Mouse (Mus musculus): ENCODE results near the gene Rab14.

The Rab14 gene

GRCm38 (mm10) chr2:35200898-35201668 is at the start of gene Rab14:
TSS of gene Rab14 (minus strand) at chr2:35201120.
- peak; percentile 100 for DNase-seq

GRCm38 (mm10) chr2:35247763-35248162 is 46.8 kb upstream of the Rab14 start:
- no peak for DNase-seq

GRCm38 (mm10) chr2:35244241-35244640 is 43.3 kb upstream of the Rab14 start:
- no peak for DNase-seq

GRCm38 (mm10) chr2:35235021-35235420 is 34.1 kb upstream of the Rab14 start:
- DNase-seq, result no peak

GRCm38 (mm10) chr2:35233898-35234297 is 33.0 kb upstream of the Rab14 start:
- no peak for DNase-seq

GRCm38 (mm10) chr2:35232595-35233445 is 31.9 kb upstream of the Rab14 start:
- DNase-seq, result no peak

GRCm38 (mm10) chr2:35231871-35232270 is 31.0 kb upstream of the Rab14 start:
- no peak for DNase-seq

GRCm38 (mm10) chr2:35230215-35230614 is 29.3 kb upstream of the Rab14 start:
- DNase-seq, result no peak

GRCm38 (mm10) chr2:35228145-35228544 is 27.2 kb upstream of the Rab14 start:
- DNase-seq, result no peak

- no peak for DNase-seq
Measured at GRCm38 (mm10) chr2:35224285-35224684, 23.4 kb upstream of the Rab14 start.

GRCm38 (mm10) chr2:35222822-35223391 is 22.0 kb upstream of the Rab14 start:
- DNase-seq, result no peak

- DNase-seq, result no peak
Measured at GRCm38 (mm10) chr2:35218736-35219135, 17.8 kb upstream of the Rab14 start.

- DNase-seq, result no peak
Measured at GRCm38 (mm10) chr2:35216701-35217100, 15.8 kb upstream of the Rab14 start.

GRCm38 (mm10) chr2:35215363-35215762 is 14.4 kb upstream of the Rab14 start:
- DNase-seq, result no peak

- DNase-seq, result peak; percentile 70
Measured at GRCm38 (mm10) chr2:35214881-35215358, 14.0 kb upstream of the Rab14 start.

- DNase-seq, result no peak
Measured at GRCm38 (mm10) chr2:35213345-35213910, 12.5 kb upstream of the Rab14 start.

GRCm38 (mm10) chr2:35211681-35212080 is 10.8 kb upstream of the Rab14 start:
- DNase-seq, result no peak

- no peak for DNase-seq
Measured at GRCm38 (mm10) chr2:35208931-35209665, 8.2 kb upstream of the Rab14 start.

GRCm38 (mm10) chr2:35208054-35208453 is 7.1 kb upstream of the Rab14 start:
- no peak for DNase-seq

GRCm38 (mm10) chr2:35206761-35207160 is 5.8 kb upstream of the Rab14 start:
- no peak for DNase-seq

GRCm38 (mm10) chr2:35203729-35204128 is 2.8 kb upstream of the Rab14 start:
- DNase-seq, result no peak
